Comparison of ENCODE assay signal across 1 mouse cellular context in genomic region chr9:54683814-54684605, GRCm38 (mm10).
A peak's percentile ranks its signal among the peaks of the same experiment; 100 is the strongest.
TF ChIP-seq lines count a peak whose summit lies in the region.

No protein-coding gene starts in this region.

TF ChIP-seq in CH12.LX, 34 proteins besides CTCF, POLR2A, EP300 and RAD21 (continued from another document):
- TF ChIP-seq JUND (conservative IDR thresholded peaks at IDR 0.05; ENCODE audit: low read depth, low read length) (peak; percentile 79), ETS1 (conservative IDR thresholded peaks at IDR 0.05; ENCODE audit: low read depth, low read length) (no peak), ZNF384 (IDR thresholded peaks at IDR 0.05; ENCODE audit: low read depth, low read length) (no peak), ZMIZ1 (IDR thresholded peaks at IDR 0.05; ENCODE audit: low read depth, low read length) (peak; percentile 90; the same call in 1 of the 2 replicates), KAT2A (IDR thresholded peaks at IDR 0.05; ENCODE audit: insufficient replicate concordance, low read length) (no peak), CHD2 (IDR thresholded peaks at IDR 0.05; ENCODE audit: low read length) (no peak), SMC3 (IDR thresholded peaks at IDR 0.05; ENCODE audit: low read depth, low read length) (no peak), TCF12 (IDR thresholded peaks at IDR 0.05; ENCODE audit: low read depth, low read length) (no peak), JUN (IDR thresholded peaks at IDR 0.05; ENCODE audit: insufficient read depth, low read depth, low read length) (peak; percentile 71; the same call in 1 of the 2 replicates), RCOR1 (conservative IDR thresholded peaks at IDR 0.05; ENCODE audit: low read depth, low read length) (no peak), BHLHE40 (IDR thresholded peaks at IDR 0.05; ENCODE audit: low read depth, low read length) (no peak), GABPA (IDR thresholded peaks at IDR 0.05; ENCODE audit: insufficient replicate concordance, low read depth, low read length) (no peak), USF1 (IDR thresholded peaks at IDR 0.05; ENCODE audit: low read depth, low read length) (no peak)
